8 mouse cellular contexts compared by ENCODE assay signal in genomic region chr13:38345431-38345820, GRCm38 (mm10). TPM values are rescaled to one million over a fixed set of nuclear protein-coding genes. Genes with fewer than 3 reads are reported as not detected.
DNase-seq lines count a peak whose midpoint lies in the region; ATAC-seq and TF ChIP-seq lines count a peak whose summit lies in the region.

No protein-coding gene starts in this region.

- DNase-seq in heart, embryonic 10.5 days (ENCODE audit: low spot score): no peak
- DNase-seq in heart, adult 9 months (ENCODE audit: low spot score in 2 of 2): no peak
- no peak for DNase-seq in Patski (ENCODE audit: low read depth, low spot score)
- no peak for DNase-seq in heart, postnatal 0 days (ENCODE audit: low spot score)
- no peak for DNase-seq in liver, embryonic 13.5 days
- peak; percentile 54 for DNase-seq in testis, postnatal 10 days (ENCODE audit: low spot score)
- DNase-seq in layer of hippocampus, postnatal 14 days (ENCODE audit: low spot score in 2 of 2): no peak
- no peak for DNase-seq in thymus, adult 2 months

- CTCF ChIA-PET in Patski (lab: Charles Lee): interaction anchor here (1.3 kb wide), 1 partner anchor 160 kb away, joined by 3 read pairs; no protein-coding TSS in a partner anchor

- peak overlapping the region; percentile 73 for H3K4me2 ChIP-seq in heart, postnatal 0 days (ENCODE audit: low read depth, low read length)
- H3K4me2 ChIP-seq in liver, embryonic 13.5 days: peak overlapping the region; percentile 54

- TF ChIP-seq POLR2A in thymus, adult 2 months (IDR thresholded peaks at IDR 0.05; ENCODE audit: control insufficient read depth, extremely low read depth, insufficient read depth, low read length, poor library complexity): no peak

- peaks cover 33% of the 10 kb centered on the region for H3K4me1 ChIP-seq in heart, embryonic 10.5 days
- H3K4me1 ChIP-seq in heart, postnatal 0 days (ENCODE audit: control insufficient read depth, insufficient read depth): peaks cover 20% of the 10 kb centered on the region
- peaks cover 9% of the 10 kb centered on the region for H3K4me1 ChIP-seq in liver, embryonic 13.5 days (replicated peaks)
- no peaks in the 10 kb centered on the region for H3K4me1 ChIP-seq in thymus, adult 2 months (replicated peaks; ENCODE audit: control insufficient read depth, insufficient read depth, low read length)

- POLR2A ChIA-PET in Patski (lab: Charles Lee): interaction anchor here (1.4 kb wide), 1 partner anchor 65 kb away, joined by 4 read pairs; no protein-coding TSS in a partner anchor

- H3K4me3 ChIP-seq in heart, embryonic 10.5 days: peak overlapping the region; percentile 67
- H3K4me3 ChIP-seq in heart, postnatal 0 days (ENCODE audit: low read depth, low read length): peak overlapping the region; percentile 63
- H3K4me3 ChIP-seq in liver, embryonic 13.5 days (replicated peaks): peak overlapping the region; percentile 43
- no peak overlapping the region for H3K4me3 ChIP-seq in thymus, adult 2 months (ENCODE audit: control insufficient read depth, insufficient read depth, low read length)

- TF ChIP-seq EP300 in heart, postnatal 0 days (IDR thresholded peaks at IDR 0.05; ENCODE audit: low read depth): no peak

- peak overlapping the region; percentile 49 for H3K9ac ChIP-seq in heart, postnatal 0 days (replicated peaks; ENCODE audit: low read depth, low read length)
- H3K9ac ChIP-seq in liver, embryonic 13.5 days: no peak overlapping the region

- no peaks in the 10 kb centered on the region for H3K9me3 ChIP-seq in heart, embryonic 10.5 days
- H3K9me3 ChIP-seq in heart, postnatal 0 days (replicated peaks; ENCODE audit: control insufficient read depth, low read length): no peaks in the 10 kb centered on the region
- H3K9me3 ChIP-seq in liver, embryonic 13.5 days (replicated peaks): no peaks in the 10 kb centered on the region

- peaks cover 52% of the 10 kb centered on the region for H3K27me3 ChIP-seq in heart, embryonic 10.5 days (ENCODE audit: insufficient read depth, poor library complexity, severe bottlenecking)
- no peaks in the 10 kb centered on the region for H3K27me3 ChIP-seq in Patski
- H3K27me3 ChIP-seq in heart, postnatal 0 days (ENCODE audit: control insufficient read depth, insufficient read depth, low read length): peaks cover 48% of the 10 kb centered on the region
- H3K27me3 ChIP-seq in liver, embryonic 13.5 days: peaks cover 71% of the 10 kb centered on the region
- H3K27me3 ChIP-seq in thymus, adult 2 months (ENCODE audit: control insufficient read depth, insufficient read depth, low read length): peaks cover 8% of the 10 kb centered on the region; the same call in 1 of the 2 replicates

- in situ Hi-C loops in Patski (cut with MboI; ENCODE audit: low pct_unique_long_range_greater_than_20kb): loop anchor here (5.0 kb wide), 2 partner anchors 77 to 107 kb away; no protein-coding TSS in a partner anchor

- WGBS in heart, embryonic 10.5 days: under 1% methylated on average over 32 of the region's 32 CpGs
- 0% methylated on average over 24 of the region's 32 CpGs for WGBS in heart, postnatal 0 days
- 1% methylated on average over 32 of the region's 32 CpGs for WGBS in liver, embryonic 13.5 days (ENCODE audit: insufficient replicate concordance)
- WGBS in thymus, adult 2 months: 6% methylated on average over 32 of the region's 32 CpGs

- ATAC-seq in Patski: peak; percentile 1
- ATAC-seq in heart, postnatal 0 days (ENCODE audit: insufficient read depth, low read depth): peak; percentile 24; the same call in 1 of the 2 replicates
- ATAC-seq in liver, embryonic 13.5 days (ENCODE audit: low read depth): no peak

- TF ChIP-seq CTCF in Patski (IDR thresholded peaks at IDR 0.05): no peak
- TF ChIP-seq CTCF in heart, postnatal 0 days (IDR thresholded peaks at IDR 0.05; ENCODE audit: low read depth): no peak
- no peak for TF ChIP-seq CTCF in thymus, adult 2 months (IDR thresholded peaks at IDR 0.05; ENCODE audit: borderline replicate concordance, control insufficient read depth, extremely low read depth, insufficient read depth, low read length, poor library complexity)

- no peaks in the 10 kb centered on the region for H3K36me3 ChIP-seq in heart, embryonic 10.5 days
- no peaks in the 10 kb centered on the region for H3K36me3 ChIP-seq in heart, postnatal 0 days (replicated peaks; ENCODE audit: control insufficient read depth, insufficient read depth, low read length)
- no peaks in the 10 kb centered on the region for H3K36me3 ChIP-seq in liver, embryonic 13.5 days
- H3K36me3 ChIP-seq in thymus, adult 2 months (ENCODE audit: control insufficient read depth, insufficient read depth, low read length): no peaks in the 10 kb centered on the region

- peak overlapping the region; percentile 56 for H3K27ac ChIP-seq in heart, embryonic 10.5 days
- H3K27ac ChIP-seq in heart, postnatal 0 days (ENCODE audit: low read depth): no peak overlapping the region
- no peak overlapping the region for H3K27ac ChIP-seq in liver, embryonic 13.5 days
- H3K27ac ChIP-seq in thymus, adult 2 months (ENCODE audit: control insufficient read depth, insufficient read depth, low read length): no peak overlapping the region

RNA-seq across cellular contexts. Expression of gene Bmp6, which starts 0.5 kb away (rescaled TPM):
- polyA plus RNA-seq in heart, embryonic 10.5 days (2016; fragmentation: Nextera tagmentation; extraction: Ambion mirVana): 1.1 and 2.1 TPM in 2 replicates
- 58.7 TPM for polyA plus RNA-seq in Patski (2021)
- total RNA-seq in heart, postnatal 0 days (2014; rRNA removed; ENCODE audit: low replicate concordance): 15.6 and 19.2 TPM in 2 replicates
- polyA plus RNA-seq in heart, postnatal 0 days (2015; fragmentation: Nextera tagmentation; extraction: Ambion mirVana): 1.8 and 2.0 TPM in 2 replicates
- polyA plus RNA-seq in liver, embryonic 13.5 days (2015; fragmentation: Nextera tagmentation; extraction: Ambion mirVana): 0.20 and 0.22 TPM in 2 replicates
- total RNA-seq in layer of hippocampus, postnatal 14 days (2021): 10 to 100 TPM in 1 of 2 experiments, 1 to 10 TPM in 1; 5.3 to 10.5 TPM
- 2.9 and 4.1 TPM in 2 replicates for polyA plus RNA-seq in thymus, adult 2 months (2012; rRNA removed)

Comparison
In these comparisons a context has a peak if more than half of its experiments do, and no peak if none do; other contexts are left out.
1. RNA of gene Bmp6, which starts 0.5 kb away (polyA plus RNA-seq): 58.7 TPM in Patski (single experiment); 2.9 to 4.1 TPM in thymus, adult 2 months, 1.1 to 2.1 TPM in heart, embryonic 10.5 days, 1.8 to 2.0 TPM in heart, postnatal 0 days and 0.20 to 0.22 TPM in liver, embryonic 13.5 days; every median in the first group is over 10 times any median in the second.